Mouse (Mus musculus): ENCODE results near the gene Gm9602. TPM values are rescaled to one million over a fixed set of nuclear protein-coding genes. Genes with fewer than 3 reads are reported as not detected.
"Not testable (repeated sequence)": the region's sequence is repeated elsewhere in the genome, so short reads cannot be mapped to it uniquely, and the experiment has no call there.

The Gm9602 gene
- total RNA-seq (2021): not detected

DNA sequence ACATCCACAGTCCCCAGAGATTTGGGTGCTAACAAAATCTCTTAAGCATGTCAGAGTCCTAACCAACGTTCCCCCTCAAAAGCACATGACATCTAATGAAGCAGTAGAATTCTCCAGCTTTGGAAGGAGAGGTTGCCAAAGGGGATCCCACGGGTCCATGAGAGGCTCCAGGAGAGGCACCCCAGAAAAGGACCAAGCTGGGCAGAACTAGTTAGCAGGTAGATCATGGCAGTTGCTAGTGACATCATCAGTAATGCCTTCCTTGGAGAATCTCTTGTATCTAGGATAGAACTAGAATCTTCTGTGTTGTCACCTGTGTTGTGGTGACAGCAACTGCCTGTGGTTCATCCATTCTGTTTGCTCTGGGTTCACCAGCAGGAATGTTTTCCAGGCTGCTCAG lies at the start of gene Gm9602:
Gene Gm9602, plus strand, starts transcription at position 301 of the 400 bp plus-strand sequence.
- intact Hi-C loops (cut with DNase I); DNase-seq (ENCODE audit: extremely low spot score in 1 of 2, low spot score in 2 of 2): not testable (repeated sequence)

DNA sequence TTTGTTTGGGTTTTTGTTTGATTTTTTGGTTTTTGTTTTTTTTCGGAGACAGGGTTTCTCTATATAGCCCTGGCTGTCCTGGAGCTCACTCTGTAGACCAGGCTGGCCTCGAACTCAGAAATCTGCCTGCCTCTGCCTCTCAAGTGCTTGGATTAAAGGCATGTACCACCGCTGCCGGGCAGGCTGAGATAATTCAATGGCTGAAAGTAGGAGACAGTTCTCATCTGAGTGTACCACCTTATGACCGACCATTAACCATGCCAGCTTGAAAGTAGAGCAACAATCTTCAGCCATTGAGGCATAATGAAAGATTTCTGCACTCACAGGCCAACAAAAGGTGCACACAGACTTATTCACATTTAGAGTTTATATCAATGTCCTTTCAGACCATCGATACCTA lies 30.3 kb downstream of the Gm9602 start:
- intact Hi-C loops (cut with DNase I): not testable (repeated sequence)
- DNase-seq (ENCODE audit: extremely low spot score in 1 of 2, low spot score in 2 of 2): peak in 1 of 2 experiments; percentile 21

DNA sequence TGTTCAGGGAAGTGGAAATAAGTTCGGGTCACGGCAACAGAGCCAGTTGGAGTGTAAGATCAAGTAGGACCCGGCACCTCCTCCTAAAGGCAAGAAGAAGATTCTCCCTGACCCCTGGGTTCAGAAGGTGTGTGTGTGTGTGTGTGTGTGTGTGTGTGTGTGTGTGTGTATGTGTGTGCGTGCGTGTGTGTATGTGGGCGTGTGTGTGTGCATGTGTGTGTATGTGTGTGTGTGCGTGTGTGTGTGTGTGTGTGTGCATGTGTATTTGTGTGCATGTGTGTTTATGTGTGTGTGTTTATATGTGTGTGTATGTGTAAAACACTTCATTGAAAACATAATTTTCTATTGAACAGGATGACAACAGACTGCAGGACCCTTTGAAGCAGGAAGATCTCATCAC lies 45.8 kb downstream of the Gm9602 start:
- intact Hi-C loops (cut with DNase I); DNase-seq (ENCODE audit: extremely low spot score in 1 of 2, low spot score in 2 of 2): not testable (repeated sequence)

Other genes starting within 250 kb of the Gm9602 start
- gene Gm3047, start 220.9 kb upstream of the Gm9602 start, total RNA-seq (2021): not detected
- under 1 TPM; 0.53 to 0.77 TPM for gene Gm8159, start 144.0 kb upstream of the Gm9602 start, total RNA-seq (2021)
- gene Gm3239, start 112.1 kb upstream of the Gm9602 start, total RNA-seq (2021): not detected
- gene Gm7876, start 67.1 kb upstream of the Gm9602 start, total RNA-seq (2021): not detected
- gene Gm3252, start 49.6 kb upstream of the Gm9602 start, total RNA-seq (2021): under 1 TPM; 0.54 to 0.83 TPM
- not detected for gene Gm3269, start 61.8 kb downstream of the Gm9602 start, total RNA-seq (2021)
- 10 to 100 TPM; 19.4 to 20.7 TPM for gene Gm3264, start 79.2 kb downstream of the Gm9602 start, total RNA-seq (2021)
- gene Gm3278, start 116.1 kb downstream of the Gm9602 start, total RNA-seq (2021): not detected
- not detected for gene Gm8297, start 207.6 kb downstream of the Gm9602 start, total RNA-seq (2021)
- not detected for gene Gm3298, start 239.6 kb downstream of the Gm9602 start, total RNA-seq (2021)

Data from left cerebral cortex, postnatal 10 days (tissue).